Mouse (Mus musculus): ENCODE data around the gene Selenok. TPM values are rescaled to one million over a fixed set of nuclear protein-coding genes. Genes with fewer than 3 reads are reported as not detected.

Selenok gene
- polyA plus RNA-seq, 1 experiment from 2014 or later: 220 TPM

- no peak for ATAC-seq (ENCODE audit: insufficient number of reproducible peaks, insufficient read depth, low FRiP score, low read depth)
- WGBS: 84% methylated on average over 3 of the region's 3 CpGs
Measured at GRCm38 (mm10) chr14:29999475-29999811, 31.3 kb downstream of the Selenok start.

GRCm38 (mm10) chr14:30008733-30009575, 40.8 kb downstream of the Selenok start, which contains the start of the genes Il17rb and Chdh:
TSS of gene Il17rb (minus strand) at chr14:30008896.
TSS of gene Chdh (plus strand) at chr14:30009023.
- Histone ChIP-seq H3K27ac (ENCODE audit: low read length) (no peak within 1 kb of the TSS), H3K36me3 (ENCODE audit: control insufficient read depth, insufficient read depth, low read length) (no peaks in the 10 kb centered on the region), H3K9ac (replicated peaks; ENCODE audit: low read depth, low read length) (0 out of 2 replicates have a peak within 1 kb of the TSS, but pooled peaks have one; percentile 18), H3K4me2 (replicated peaks; ENCODE audit: low read depth, low read length) (peak within 1 kb of the TSS; percentile 87), H3K27me3 (ENCODE audit: control insufficient read depth, insufficient read depth, low read length) (0 out of 2 replicates have a peak, but pooled peaks cover 2% of the 10 kb centered on the region), H3K4me3 (ENCODE audit: low read depth, low read length) (peak within 1 kb of the TSS; percentile 35), H3K9me3 (ENCODE audit: control insufficient read depth, low read depth, low read length) (no peaks in the 10 kb centered on the region), H3K4me1 (ENCODE audit: control insufficient read depth, insufficient read depth, low read length) (peaks cover 5% of the 10 kb centered on the region; the same call in 1 of the 2 replicates)
- ATAC-seq (ENCODE audit: insufficient number of reproducible peaks, insufficient read depth, low FRiP score, low read depth): peak; percentile 85
- WGBS: 8% methylated on average over 54 of the region's 54 CpGs

More at GRCm38 (mm10) chr14:29999475-29999811, 31.3 kb downstream of the Selenok start:
- no peaks in the 10 kb centered on the region for H3K9me3 ChIP-seq (ENCODE audit: control insufficient read depth, low read depth, low read length)
- no peak overlapping the region for H3K27ac ChIP-seq (ENCODE audit: low read length)
- H3K9ac ChIP-seq (replicated peaks; ENCODE audit: low read depth, low read length): no peak overlapping the region
- H3K4me3 ChIP-seq (ENCODE audit: low read depth, low read length): no peak overlapping the region
- peaks cover 19% of the 10 kb centered on the region for H3K36me3 ChIP-seq (ENCODE audit: control insufficient read depth, insufficient read depth, low read length)
- no peaks in the 10 kb centered on the region for H3K4me1 ChIP-seq (ENCODE audit: control insufficient read depth, insufficient read depth, low read length)
- no peak overlapping the region for H3K4me2 ChIP-seq (replicated peaks; ENCODE audit: low read depth, low read length)
- no peaks in the 10 kb centered on the region for H3K27me3 ChIP-seq (ENCODE audit: control insufficient read depth, insufficient read depth, low read length)

GRCm38 (mm10) chr14:30009864-30010560, 41.9 kb downstream of the Selenok start:
- 62% methylated on average over 10 of the region's 10 CpGs for WGBS
- Histone ChIP-seq H3K4me2 (replicated peaks; ENCODE audit: low read depth, low read length) (no peak overlapping the region), H3K36me3 (ENCODE audit: control insufficient read depth, insufficient read depth, low read length) (no peaks in the 10 kb centered on the region), H3K4me3 (ENCODE audit: low read depth, low read length) (no peak overlapping the region), H3K9ac (replicated peaks; ENCODE audit: low read depth, low read length) (no peak overlapping the region), H3K27me3 (ENCODE audit: control insufficient read depth, insufficient read depth, low read length) (0 out of 2 replicates have a peak, but pooled peaks cover 2% of the 10 kb centered on the region), H3K9me3 (ENCODE audit: control insufficient read depth, low read depth, low read length) (no peaks in the 10 kb centered on the region), H3K27ac (ENCODE audit: low read length) (no peak overlapping the region), H3K4me1 (ENCODE audit: control insufficient read depth, insufficient read depth, low read length) (peaks cover 5% of the 10 kb centered on the region; the same call in 1 of the 2 replicates)
- no peak for ATAC-seq (ENCODE audit: insufficient number of reproducible peaks, insufficient read depth, low FRiP score, low read depth)

- Histone ChIP-seq H3K4me2 (replicated peaks; ENCODE audit: low read depth, low read length) (no peak overlapping the region), H3K9ac (replicated peaks; ENCODE audit: low read depth, low read length) (no peak overlapping the region), H3K27me3 (ENCODE audit: control insufficient read depth, insufficient read depth, low read length) (0 out of 2 replicates have a peak, but pooled peaks cover 2% of the 10 kb centered on the region), H3K4me3 (ENCODE audit: low read depth, low read length) (no peak overlapping the region), H3K27ac (ENCODE audit: low read length) (no peak overlapping the region), H3K4me1 (ENCODE audit: control insufficient read depth, insufficient read depth, low read length) (peaks cover 5% of the 10 kb centered on the region; the same call in 1 of the 2 replicates), H3K9me3 (ENCODE audit: control insufficient read depth, low read depth, low read length) (no peaks in the 10 kb centered on the region), H3K36me3 (ENCODE audit: control insufficient read depth, insufficient read depth, low read length) (no peaks in the 10 kb centered on the region)
- no peak for ATAC-seq (ENCODE audit: insufficient number of reproducible peaks, insufficient read depth, low FRiP score, low read depth)
- WGBS: 68% methylated on average over 10 of the region's 10 CpGs
Measured at GRCm38 (mm10) chr14:30011886-30012560, 43.9 kb downstream of the Selenok start.

GRCm38 (mm10) chr14:30014487-30014886, 46.4 kb downstream of the Selenok start:
- ATAC-seq (ENCODE audit: insufficient number of reproducible peaks, insufficient read depth, low FRiP score, low read depth): no peak
- Histone ChIP-seq H3K4me3 (ENCODE audit: low read depth, low read length) (no peak overlapping the region), H3K4me1 (ENCODE audit: control insufficient read depth, insufficient read depth, low read length) (no peaks in the 10 kb centered on the region), H3K27ac (ENCODE audit: low read length) (no peak overlapping the region), H3K4me2 (replicated peaks; ENCODE audit: low read depth, low read length) (no peak overlapping the region), H3K27me3 (ENCODE audit: control insufficient read depth, insufficient read depth, low read length) (no peaks in the 10 kb centered on the region), H3K9me3 (ENCODE audit: control insufficient read depth, low read depth, low read length) (no peaks in the 10 kb centered on the region), H3K36me3 (ENCODE audit: control insufficient read depth, insufficient read depth, low read length) (no peaks in the 10 kb centered on the region), H3K9ac (replicated peaks; ENCODE audit: low read depth, low read length) (no peak overlapping the region)
- 70% methylated on average over 10 of the region's 10 CpGs for WGBS

DNA sequence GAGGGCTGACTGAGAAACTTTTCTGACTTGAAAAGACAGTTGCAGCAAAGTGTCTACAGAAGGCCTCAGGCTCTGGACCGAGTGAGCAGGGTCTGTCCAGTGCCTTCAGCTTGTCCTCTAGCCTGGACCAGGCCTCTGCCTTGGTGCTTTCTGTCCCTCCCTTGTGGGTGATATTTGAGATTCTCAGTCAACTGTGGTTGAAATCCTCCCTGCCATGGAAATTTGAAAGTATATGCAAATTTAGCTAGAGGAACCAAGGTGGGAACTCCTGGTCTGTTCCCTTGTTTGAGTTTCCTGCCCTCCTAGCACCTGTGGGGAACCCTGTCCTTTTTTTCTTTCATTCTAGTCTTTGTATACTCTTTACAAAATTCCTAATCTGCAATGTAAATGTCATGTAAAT, 46.9 kb downstream of the Selenok start:
- Histone ChIP-seq H3K9ac (replicated peaks; ENCODE audit: low read depth, low read length) (no peak overlapping the region), H3K4me2 (replicated peaks; ENCODE audit: low read depth, low read length) (no peak overlapping the region), H3K9me3 (ENCODE audit: control insufficient read depth, low read depth, low read length) (no peaks in the 10 kb centered on the region), H3K36me3 (ENCODE audit: control insufficient read depth, insufficient read depth, low read length) (no peaks in the 10 kb centered on the region), H3K4me1 (ENCODE audit: control insufficient read depth, insufficient read depth, low read length) (no peaks in the 10 kb centered on the region), H3K4me3 (ENCODE audit: low read depth, low read length) (no peak overlapping the region), H3K27me3 (ENCODE audit: control insufficient read depth, insufficient read depth, low read length) (no peaks in the 10 kb centered on the region), H3K27ac (ENCODE audit: low read length) (no peak overlapping the region)
- no peak for ATAC-seq (ENCODE audit: insufficient number of reproducible peaks, insufficient read depth, low FRiP score, low read depth)
- 73% methylated on average over 1 of the region's 1 CpGs for WGBS

GRCm38 (mm10) chr14:30016666-30017065, 48.6 kb downstream of the Selenok start:
- Histone ChIP-seq H3K27me3 (ENCODE audit: control insufficient read depth, insufficient read depth, low read length) (no peaks in the 10 kb centered on the region), H3K9ac (replicated peaks; ENCODE audit: low read depth, low read length) (no peak overlapping the region), H3K4me1 (ENCODE audit: control insufficient read depth, insufficient read depth, low read length) (no peaks in the 10 kb centered on the region), H3K9me3 (ENCODE audit: control insufficient read depth, low read depth, low read length) (no peaks in the 10 kb centered on the region), H3K4me3 (ENCODE audit: low read depth, low read length) (no peak overlapping the region), H3K27ac (ENCODE audit: low read length) (no peak overlapping the region), H3K4me2 (replicated peaks; ENCODE audit: low read depth, low read length) (no peak overlapping the region), H3K36me3 (ENCODE audit: control insufficient read depth, insufficient read depth, low read length) (no peaks in the 10 kb centered on the region)
- no peak for ATAC-seq (ENCODE audit: insufficient number of reproducible peaks, insufficient read depth, low FRiP score, low read depth)
- WGBS: 85% methylated on average over 5 of the region's 5 CpGs

DNA sequence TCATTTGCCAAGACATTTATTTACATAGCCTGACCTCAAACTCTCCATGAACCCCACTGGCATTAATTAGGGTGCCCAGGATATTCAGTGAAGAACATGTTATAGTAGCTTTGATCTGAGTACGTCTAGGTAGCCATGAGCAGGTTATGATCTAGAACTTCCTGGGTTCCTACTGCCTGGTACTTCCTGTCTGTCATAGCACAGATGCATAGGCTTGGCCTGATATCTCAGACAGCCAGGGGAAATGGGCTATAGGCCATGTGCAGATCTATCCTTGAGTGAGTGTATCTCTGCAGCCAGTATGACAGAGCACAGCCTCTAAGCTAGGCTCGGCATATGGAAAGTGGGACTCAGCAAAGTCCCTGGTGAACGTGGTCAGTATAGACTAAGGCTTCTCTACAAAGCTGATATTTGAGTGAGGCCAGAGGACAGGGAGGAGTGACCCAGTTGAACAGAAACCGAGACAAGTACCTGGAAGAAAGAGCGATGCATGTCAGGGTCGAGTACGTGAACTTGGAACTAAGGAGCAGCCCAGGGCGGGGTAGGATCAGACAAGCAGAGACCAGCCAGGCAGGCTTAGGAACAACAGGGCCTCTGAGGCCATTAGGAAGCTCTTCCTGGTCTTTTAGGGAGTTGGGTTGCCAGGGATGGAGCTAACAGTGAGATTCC, 49.8 kb downstream of the Selenok start:
- no peaks in the 10 kb centered on the region for H3K36me3 ChIP-seq (ENCODE audit: control insufficient read depth, insufficient read depth, low read length)
- H3K27ac ChIP-seq (ENCODE audit: low read length): no peak overlapping the region
- H3K9me3 ChIP-seq (ENCODE audit: control insufficient read depth, low read depth, low read length): no peaks in the 10 kb centered on the region
- ATAC-seq (ENCODE audit: insufficient number of reproducible peaks, insufficient read depth, low FRiP score, low read depth): no peak
- no peaks in the 10 kb centered on the region for H3K4me1 ChIP-seq (ENCODE audit: control insufficient read depth, insufficient read depth, low read length)
- H3K4me3 ChIP-seq (ENCODE audit: low read depth, low read length): no peak overlapping the region
- H3K27me3 ChIP-seq (ENCODE audit: control insufficient read depth, insufficient read depth, low read length): no peaks in the 10 kb centered on the region
- no peak overlapping the region for H3K9ac ChIP-seq (replicated peaks; ENCODE audit: low read depth, low read length)
- WGBS: 82% methylated on average over 8 of the region's 8 CpGs
- H3K4me2 ChIP-seq (replicated peaks; ENCODE audit: low read depth, low read length): no peak overlapping the region

Data from stomach, embryonic 14.5 days (tissue).